Comparison of ENCODE assay signal across 13 mouse cellular contexts in the genomic region with DNA sequence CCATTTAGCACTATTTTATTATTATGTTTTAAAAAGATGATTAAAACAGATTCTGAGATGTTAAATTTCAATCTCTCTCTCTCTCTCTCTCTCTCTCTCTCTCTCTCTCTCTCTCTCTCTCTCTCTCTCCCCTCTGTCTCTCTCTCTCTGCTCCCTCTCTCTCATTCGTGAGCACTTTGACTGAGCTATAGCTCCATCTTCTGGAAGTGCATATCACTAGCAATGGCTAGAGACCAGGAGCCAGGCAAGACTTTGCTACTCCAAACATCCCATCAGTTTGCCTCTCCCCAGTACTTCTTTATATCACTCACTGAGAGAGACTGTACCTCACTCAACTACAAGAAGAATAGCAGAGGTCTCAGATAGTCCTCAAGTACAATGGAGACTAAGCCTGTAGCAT.
A peak's percentile ranks its signal among the peaks of the same experiment; 100 is the strongest.
DNase-seq lines count a peak whose midpoint lies in the region; ATAC-seq and TF ChIP-seq lines count a peak whose summit lies in the region.
"Had no signal": no experiment of that assay in that cellular context is flagged by ENCODE, and none has a peak within 500 bp of the region (broad histone marks: within the 10 kb centered on the region; RNA-seq: fewer than 3 reads in every experiment).

No protein-coding gene starts in this region.

- no peaks in the 10 kb centered on the region for H3K27me3 ChIP-seq in forebrain, postnatal 0 days (ENCODE audit: insufficient read depth, low read length)
- H3K27me3 ChIP-seq in forebrain, embryonic 12.5 days, result no peaks in the 10 kb centered on the region
- H3K27me3 ChIP-seq: CH12.LX; hindbrain, embryonic 15.5 days; liver, embryonic 15.5 days had no signal

- no peaks in the 10 kb centered on the region for H3K9me3 ChIP-seq in forebrain, postnatal 0 days (ENCODE audit: low read length)
- H3K9me3 ChIP-seq in forebrain, embryonic 12.5 days, result no peaks in the 10 kb centered on the region
- H3K9me3 ChIP-seq: hindbrain, embryonic 15.5 days; liver, embryonic 15.5 days had no signal

- no peak overlapping the region for H3K9ac ChIP-seq in forebrain, postnatal 0 days
- H3K9ac ChIP-seq in forebrain, embryonic 12.5 days, result no peak overlapping the region
- H3K9ac ChIP-seq: hindbrain, embryonic 15.5 days; liver, embryonic 15.5 days had no signal

- no peaks in the 10 kb centered on the region for H3K36me3 ChIP-seq in forebrain, postnatal 0 days (ENCODE audit: insufficient read depth)
- no peaks in the 10 kb centered on the region for H3K36me3 ChIP-seq in forebrain, embryonic 12.5 days (replicated peaks)
- H3K36me3 ChIP-seq: hindbrain, embryonic 15.5 days; liver, embryonic 15.5 days had no signal

- TF ChIP-seq CTCF in forebrain, postnatal 0 days (IDR thresholded peaks at IDR 0.05; ENCODE audit: low read depth), result peak; percentile 48
- peak; percentile 75 for TF ChIP-seq CTCF in layer of hippocampus, adult 2 months (conservative IDR thresholded peaks at IDR 0.05)

- 4% methylated on average over 1 of the region's 1 CpGs for WGBS in forebrain, postnatal 0 days
- WGBS in forebrain, embryonic 12.5 days, result 0% methylated on average over 1 of the region's 1 CpGs

- no peaks in the 10 kb centered on the region for H3K4me1 ChIP-seq in forebrain, postnatal 0 days (ENCODE audit: insufficient read depth)
- H3K4me1 ChIP-seq in forebrain, embryonic 12.5 days, result no peaks in the 10 kb centered on the region
- H3K4me1 ChIP-seq: hindbrain, embryonic 15.5 days; liver, embryonic 15.5 days had no signal

- DNase-seq in forebrain, postnatal 0 days, result no peak
- peak; percentile 22 to 25 for DNase-seq in layer of hippocampus, adult 2 months (ENCODE audit: low spot score in 2 of 2)
- DNase-seq in layer of hippocampus, postnatal 25 days (ENCODE audit: extremely low spot score in 1 of 2, low spot score in 1 of 2), result no peak
- peak; percentile 2 for DNase-seq in 416B (ENCODE audit: low read depth)
- DNase-seq in embryo, embryonic 10.5 days (ENCODE audit: low spot score), result peak; percentile 48
- DNase-seq in thymus, postnatal 0 days (ENCODE audit: low spot score), result no peak
- DNase-seq in cerebellum, adult 8-10 months, result no peak
- DNase-seq: heart, adult 18-20 months had no signal

- H3K4me2 ChIP-seq in forebrain, postnatal 0 days (ENCODE audit: low read depth), result no peak overlapping the region
- H3K4me2 ChIP-seq in forebrain, embryonic 12.5 days, result no peak overlapping the region
- H3K4me2 ChIP-seq: hindbrain, embryonic 15.5 days; liver, embryonic 15.5 days had no signal

- no peak overlapping the region for H3K27ac ChIP-seq in forebrain, postnatal 0 days (ENCODE audit: low read depth, low read length)
- no peak overlapping the region for H3K27ac ChIP-seq in forebrain, embryonic 12.5 days
- no peak overlapping the region for H3K27ac ChIP-seq in layer of hippocampus, adult 2 months
- H3K27ac ChIP-seq: hindbrain, embryonic 15.5 days; liver, embryonic 15.5 days had no signal

- no peak overlapping the region for H3K4me3 ChIP-seq in forebrain, postnatal 0 days (ENCODE audit: low read depth, low read length)
- H3K4me3 ChIP-seq in forebrain, embryonic 12.5 days (replicated peaks), result no peak overlapping the region
- no peak overlapping the region for H3K4me3 ChIP-seq in layer of hippocampus, adult 2 months
- H3K4me3 ChIP-seq: hindbrain, embryonic 15.5 days; liver, embryonic 15.5 days had no signal

- ATAC-seq in forebrain, postnatal 0 days, result no peak
- ATAC-seq in forebrain, embryonic 12.5 days (ENCODE audit: low FRiP score), result no peak
- ATAC-seq: midbrain, embryonic 16.5 days had no signal

Comparison
In these comparisons a context has a peak if more than half of its experiments do, and no peak if none do; other contexts are left out.
1. DNase-seq: peak in layer of hippocampus, adult 2 months (2 of 2), 416B (single experiment) and embryo, embryonic 10.5 days (single experiment); none in forebrain, postnatal 0 days (single experiment), layer of hippocampus, postnatal 25 days (0 of 2), thymus, postnatal 0 days (single experiment) and cerebellum, adult 8-10 months (single experiment).